Mouse (Mus musculus) Patski (cell line): ENCODE data around the gene Ccdc82. TPM values are rescaled to one million over a fixed set of nuclear protein-coding genes. Genes with fewer than 3 reads are reported as not detected.

Experiments
- ATAC-seq: fragments of 100-300 bp; one replicate; pipeline ENCODE4 v1.8.0; 2021
- CTCF ChIA-PET: fragments of 350-600 bp; sonication (Branson Sonifier 250); formaldehyde crosslinking; loops from one replicate; lab custom pipeline; 2022; ENCODE audit warnings: inconsistent platforms; lab: Charles Lee
- POLR2A ChIA-PET: fragments of 350-600 bp; sonication (Branson Sonifier 250); formaldehyde crosslinking; loops from one replicate; lab custom pipeline; 2022; ENCODE audit warnings: antibody characterized with exemption, inconsistent platforms; lab: Charles Lee
- DNase-seq: peaks from one replicate; pipeline ENCODE4 v3.0.0-alpha.2; 2011; ENCODE audit warnings: low read depth, low spot score
- H3K27me3 ChIP-seq: fragments of 371-371 bp; one replicate; pipeline ENCODE4 v1.5.1; 2021
- CTCF ChIP-seq: fragments of 100-300 bp; IDR thresholded peaks from one replicate; pipeline ENCODE4 v1.5.1; 2021
- in situ Hi-C: fragments of 300-500 bp; cut with MboI; formaldehyde crosslinking; loops from 3 replicates; pipeline ENCODE4 v1.11.1; 2018; ENCODE audit warnings: low pct_unique_long_range_greater_than_20kb, mixed read lengths
- polyA plus RNA-seq: library from polyadenylated mRNA; unstranded; gene quantifications from one replicate; pipeline ENCODE4 v1.2.3, GENCODE M21; 2021

Gene Ccdc82
- polyA plus RNA-seq, 1 experiment from 2014 or later = 11.8 TPM

- POLR2A ChIA-PET = interaction anchor here (1.2 to 1.5 kb wide), 2 partner anchors 23 to 351 kb away, joined by 4 read pairs; no protein-coding TSS in a partner anchor
- TF ChIP-seq CTCF = no peak
- DNase-seq (no peak), ATAC-seq (no peak)
- CTCF ChIA-PET = interaction anchor here (0.9 to 2.4 kb wide), 5 partner anchors 21 to 418 kb away, joined by 3 to 8 read pairs (median 4); no protein-coding TSS in a partner anchor
- no peaks in the 10 kb centered on the region for H3K27me3 ChIP-seq
- in situ Hi-C loops = no loop called here
Measured at GRCm38 (mm10) chr9:13298513-13298878, 51.7 kb downstream of the Ccdc82 start.

- no peak for TF ChIP-seq CTCF
- POLR2A ChIA-PET = interaction anchor here (1.2 to 1.5 kb wide), 2 partner anchors 22 to 350 kb away, joined by 4 read pairs; no protein-coding TSS in a partner anchor
- in situ Hi-C loops = no loop called here
- no peak for DNase-seq
- no peak for ATAC-seq
- CTCF ChIA-PET = interaction anchor here (1.2 to 1.5 kb wide), 2 partner anchors 126 to 417 kb away, joined by 3 to 4 read pairs; no protein-coding TSS in a partner anchor
- no peaks in the 10 kb centered on the region for H3K27me3 ChIP-seq
Measured at GRCm38 (mm10) chr9:13299190-13299589, 52.4 kb downstream of the Ccdc82 start.

- CTCF ChIA-PET = interaction anchor here (1.1 to 1.5 kb wide), 2 partner anchors 130 to 234 kb away, joined by 3 to 4 read pairs; no protein-coding TSS in a partner anchor
- TF ChIP-seq CTCF = no peak
- ATAC-seq (no peak), DNase-seq (no peak)
- POLR2A ChIA-PET = no interaction called here
- in situ Hi-C loops = no loop called here
- H3K27me3 ChIP-seq = no peaks in the 10 kb centered on the region
Measured at GRCm38 (mm10) chr9:13300041-13300441, 53.3 kb downstream of the Ccdc82 start.

GRCm38 (mm10) chr9:13300891-13301782 lies 54.4 kb downstream of the Ccdc82 start:
- in situ Hi-C loops = no loop called here
- CTCF ChIA-PET = interaction anchor here (1.1 to 1.5 kb wide), 3 partner anchors 129 to 232 kb away, joined by 3 to 6 read pairs (median 4); no protein-coding TSS in a partner anchor
- no peak for ATAC-seq
- TF ChIP-seq CTCF = no peak
- H3K27me3 ChIP-seq = no peaks in the 10 kb centered on the region
- POLR2A ChIA-PET = no interaction called here
- DNase-seq = no peak

- ATAC-seq (no peak), DNase-seq (no peak)
- in situ Hi-C loops = no loop called here
- POLR2A ChIA-PET = no interaction called here
- no peaks in the 10 kb centered on the region for H3K27me3 ChIP-seq
- TF ChIP-seq CTCF = no peak
- CTCF ChIA-PET = interaction anchor here (1.1 to 1.9 kb wide), 2 partner anchors 10 to 126 kb away, joined by 3 to 5 read pairs; no protein-coding TSS in a partner anchor
Measured at GRCm38 (mm10) chr9:13302183-13302825, 55.5 kb downstream of the Ccdc82 start.

- H3K27me3 ChIP-seq = no peaks in the 10 kb centered on the region
- DNase-seq = no peak
- no peak for TF ChIP-seq CTCF
- CTCF ChIA-PET = interaction anchor here (1.1 to 1.9 kb wide), 6 partner anchors 11 to 139 kb away, joined by 3 to 5 read pairs (median 4); no protein-coding TSS in a partner anchor
- no peak for ATAC-seq
- POLR2A ChIA-PET = interaction anchor here (1.3 kb wide), 1 partner anchor 10 kb away, joined by 4 read pairs; no protein-coding TSS in a partner anchor
- in situ Hi-C loops = no loop called here
Measured at GRCm38 (mm10) chr9:13303099-13303771, 56.5 kb downstream of the Ccdc82 start.

- TF ChIP-seq CTCF = no peak
- DNase-seq (no peak), ATAC-seq (peak; percentile 63)
- POLR2A ChIA-PET = interaction anchor here (1.3 kb wide), 1 partner anchor 9 kb away, joined by 4 read pairs; no protein-coding TSS in a partner anchor
- H3K27me3 ChIP-seq = no peaks in the 10 kb centered on the region
- CTCF ChIA-PET = interaction anchor here (1.2 to 1.9 kb wide), 5 partner anchors 10 to 138 kb away, joined by 3 to 5 read pairs (median 5); no protein-coding TSS in a partner anchor
- in situ Hi-C loops = no loop called here
Measured at GRCm38 (mm10) chr9:13303976-13304375, 57.2 kb downstream of the Ccdc82 start.

- TF ChIP-seq CTCF = no peak
- POLR2A ChIA-PET = no interaction called here
- CTCF ChIA-PET = no interaction called here
- no peaks in the 10 kb centered on the region for H3K27me3 ChIP-seq
- in situ Hi-C loops = no loop called here
- no peak for DNase-seq
- no peak for ATAC-seq
Measured at GRCm38 (mm10) chr9:13306471-13306870, 59.7 kb downstream of the Ccdc82 start.

- ATAC-seq = no peak
- H3K27me3 ChIP-seq = no peaks in the 10 kb centered on the region
- DNase-seq = no peak
- TF ChIP-seq CTCF = no peak
- CTCF ChIA-PET = no interaction called here
- in situ Hi-C loops = no loop called here
- POLR2A ChIA-PET = no interaction called here
Measured at GRCm38 (mm10) chr9:13307226-13307625, 60.5 kb downstream of the Ccdc82 start.

- no peak for TF ChIP-seq CTCF
- DNase-seq = no peak
- POLR2A ChIA-PET = no interaction called here
- ATAC-seq = no peak
- CTCF ChIA-PET = no interaction called here
- no peaks in the 10 kb centered on the region for H3K27me3 ChIP-seq
- in situ Hi-C loops = no loop called here
Measured at GRCm38 (mm10) chr9:13308718-13309117, 62.0 kb downstream of the Ccdc82 start.
